Mouse (Mus musculus) naive thymus-derived CD4-positive, alpha-beta T cell, adult 5 months (primary cell): ENCODE data around the gene Vmn2r68. TPM values are rescaled to one million over a fixed set of nuclear protein-coding genes. Genes with fewer than 3 reads are reported as not detected.

ENCODE experiments used
- polyA plus RNA-seq: library from polyadenylated mRNA; unstranded; fragments of 100-300 nt; shearing (Covaris generic); gene quantifications from one replicate; pipeline ENCODE4 v1.2.1, GENCODE M21; 2017

Gene Vmn2r68
- 0.14 TPM for polyA plus RNA-seq

DNA sequence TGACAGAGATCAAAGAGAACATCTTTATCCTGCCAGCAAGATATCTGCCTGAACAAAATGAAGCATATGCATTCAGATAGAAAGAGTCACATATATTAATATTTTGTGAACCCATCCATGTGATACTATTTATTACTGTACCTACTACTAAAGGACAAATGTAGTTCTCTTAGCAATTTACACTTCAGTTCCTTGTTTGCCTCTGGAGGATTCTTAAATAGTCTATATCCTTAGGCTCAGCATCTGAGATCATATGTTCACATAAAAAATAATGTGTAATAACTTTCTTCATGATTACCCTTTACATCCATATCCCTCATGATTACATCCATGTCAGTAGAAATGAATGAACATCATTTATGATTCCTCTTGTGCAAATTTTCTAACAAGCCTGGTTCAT, at the start of gene Vmn2r68:
TSS of gene Vmn2r68 (minus strand) at position 101 of the 400 bp plus-strand sequence.

Other genes starting within 250 kb of the Vmn2r68 start
- 0.07 TPM for gene Vmn2r66, start 225.5 kb downstream of the Vmn2r68 start, polyA plus RNA-seq
- not detected for gene Vmn2r67, start 81.8 kb downstream of the Vmn2r68 start, polyA plus RNA-seq
- 0.04 TPM for gene Vmn2r69, start 178.1 kb upstream of the Vmn2r68 start, polyA plus RNA-seq